Mouse (Mus musculus) spleen, adult 18-20 months (tissue): ENCODE data around the gene Opn3.
A peak's percentile ranks its signal among the peaks of the same experiment; 100 is the strongest.

Experiments
- DNase-seq, 2 experiments: peaks; one replicate each; pipeline ENCODE4 v3.0.0; 2022; ENCODE audit warnings: mixed read lengths in 2 of 2

Opn3 gene

GRCm38 (mm10) chr1:175646952-175647351 lies 45.6 kb downstream of the Opn3 start:
- DNase-seq = no peak

DNA sequence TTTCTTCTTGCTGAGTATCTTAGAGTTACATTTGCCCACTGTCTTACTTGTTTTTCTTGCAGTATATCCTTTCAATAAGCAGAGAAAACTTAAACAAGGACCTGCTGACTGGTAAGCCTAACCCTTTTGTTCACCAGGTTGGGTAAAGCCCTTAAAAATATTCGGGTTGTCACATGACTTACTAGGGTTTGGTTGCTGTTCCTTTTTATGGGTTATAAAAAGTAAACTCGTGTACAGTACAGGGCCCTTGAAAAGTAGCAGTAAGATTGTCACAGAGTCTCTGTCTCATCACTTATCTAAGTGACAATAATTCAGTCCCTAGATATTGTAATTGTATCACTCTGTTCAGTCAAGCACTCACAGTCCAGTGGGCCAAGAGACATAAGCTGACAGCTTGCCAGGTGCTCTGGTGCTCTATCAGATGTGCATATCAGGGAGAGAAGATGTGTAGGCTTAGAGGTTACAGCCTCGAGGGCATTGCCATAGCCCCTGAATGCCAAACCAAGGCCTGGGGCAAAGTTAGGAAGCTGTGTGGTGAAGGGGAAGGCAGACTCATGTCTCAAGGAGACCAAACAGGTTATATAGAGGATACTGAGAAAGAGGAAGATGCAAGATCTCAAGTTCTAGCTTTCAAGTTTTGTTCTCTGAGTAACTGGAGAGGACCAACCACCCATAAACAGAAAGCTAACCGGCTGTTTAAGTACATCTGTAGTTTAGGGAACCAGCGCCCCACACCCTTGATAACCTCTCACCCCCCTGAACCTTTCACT lies 48.9 kb downstream of the Opn3 start:
- peak in 1 of 2 experiments; percentile 41 for DNase-seq

GRCm38 (mm10) chr1:175640435-175641150 lies 52.0 kb downstream of the Opn3 start:
- DNase-seq = no peak

GRCm38 (mm10) chr1:175639072-175639471 lies 53.5 kb downstream of the Opn3 start:
- no peak for DNase-seq

- DNase-seq = no peak
Observed at GRCm38 (mm10) chr1:175637677-175638076, 54.9 kb downstream of the Opn3 start.

DNA sequence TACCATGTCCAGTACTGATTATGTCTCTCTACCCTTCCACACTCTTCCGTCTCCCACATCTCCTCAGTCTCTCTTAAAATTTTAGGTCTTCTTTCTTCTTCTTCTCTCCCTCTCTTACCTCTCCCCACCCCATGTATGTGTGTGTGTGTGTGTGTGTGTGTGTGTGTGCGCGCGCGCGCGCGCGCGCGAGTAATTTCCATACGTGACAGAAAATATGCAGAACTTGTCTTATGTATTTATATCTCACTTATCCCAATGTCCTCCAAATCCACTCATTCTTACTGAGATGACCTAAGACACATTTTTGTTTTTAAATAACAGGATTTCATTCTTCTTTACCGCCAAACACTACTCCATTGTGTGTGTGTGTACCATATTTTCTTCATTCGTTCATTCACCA lies 60.1 kb downstream of the Opn3 start:
- no peak for DNase-seq

GRCm38 (mm10) chr1:175631721-175632221 lies 60.8 kb downstream of the Opn3 start:
- DNase-seq = no peak

DNA sequence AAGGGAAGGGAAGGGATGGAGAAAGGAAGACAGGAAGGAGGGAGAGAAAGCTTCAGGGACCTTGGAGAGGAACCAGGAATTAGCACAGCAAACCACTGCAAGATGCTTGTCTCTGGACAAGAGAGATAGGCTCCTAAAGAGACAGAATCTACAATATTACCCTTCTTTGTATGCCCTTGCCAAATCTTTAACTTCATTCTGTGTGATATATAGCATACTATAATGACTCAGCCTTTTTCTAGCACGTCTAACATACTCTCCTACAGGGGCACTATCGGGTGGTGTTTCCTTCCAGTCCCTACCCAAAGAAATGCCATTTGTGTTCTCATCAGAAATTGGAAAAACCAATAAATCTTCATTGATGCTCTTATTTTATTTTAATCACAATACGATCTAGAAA lies 61.5 kb downstream of the Opn3 start:
- no peak for DNase-seq

GRCm38 (mm10) chr1:175630345-175630744 lies 62.2 kb downstream of the Opn3 start:
- DNase-seq = no peak

GRCm38 (mm10) chr1:175629248-175629647 lies 63.3 kb downstream of the Opn3 start:
- DNase-seq = no peak

DNA sequence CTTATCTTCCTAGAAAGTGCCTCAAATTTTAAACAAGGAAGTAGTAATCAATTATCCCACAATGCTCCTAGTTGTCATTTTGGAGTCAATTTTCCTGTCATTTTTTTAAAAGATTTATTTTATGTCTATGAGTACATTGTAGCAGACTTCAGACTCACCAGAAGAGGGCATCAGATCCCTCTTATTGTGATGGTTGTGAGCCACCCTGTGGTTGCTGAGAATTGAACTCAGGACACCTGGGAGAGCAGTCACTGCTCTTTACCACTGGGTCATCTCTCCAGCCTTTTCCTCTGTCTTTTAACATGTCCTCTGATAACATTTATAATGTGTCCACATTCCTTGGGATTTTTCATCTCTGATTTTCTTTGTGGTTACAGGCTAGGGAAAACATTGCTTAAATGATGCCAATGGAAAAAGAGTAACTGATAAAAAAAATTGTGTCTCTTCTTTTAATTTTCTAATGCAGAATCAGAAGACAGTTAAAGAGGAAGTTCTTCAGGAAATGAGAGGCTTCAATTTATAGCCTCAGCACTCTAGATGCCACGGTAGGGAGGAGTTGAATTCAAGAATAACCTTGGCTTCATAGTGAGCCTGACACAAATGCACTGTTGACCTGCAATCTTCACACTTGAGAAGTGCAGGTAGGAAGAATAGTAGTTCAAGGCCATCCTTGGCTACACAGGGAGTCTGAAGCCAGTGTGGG lies 66.4 kb downstream of the Opn3 start:
- no peak for DNase-seq

- DNase-seq = peak; percentile 91 to 92
Observed at GRCm38 (mm10) chr1:175625257-175625879, 67.2 kb downstream of the Opn3 start, which contains the start of gene Fh1. TSS of gene Fh1 (minus strand) at chr1:175625635.

GRCm38 (mm10) chr1:175623656-175624055 lies 68.9 kb downstream of the Opn3 start:
- DNase-seq = no peak

DNA sequence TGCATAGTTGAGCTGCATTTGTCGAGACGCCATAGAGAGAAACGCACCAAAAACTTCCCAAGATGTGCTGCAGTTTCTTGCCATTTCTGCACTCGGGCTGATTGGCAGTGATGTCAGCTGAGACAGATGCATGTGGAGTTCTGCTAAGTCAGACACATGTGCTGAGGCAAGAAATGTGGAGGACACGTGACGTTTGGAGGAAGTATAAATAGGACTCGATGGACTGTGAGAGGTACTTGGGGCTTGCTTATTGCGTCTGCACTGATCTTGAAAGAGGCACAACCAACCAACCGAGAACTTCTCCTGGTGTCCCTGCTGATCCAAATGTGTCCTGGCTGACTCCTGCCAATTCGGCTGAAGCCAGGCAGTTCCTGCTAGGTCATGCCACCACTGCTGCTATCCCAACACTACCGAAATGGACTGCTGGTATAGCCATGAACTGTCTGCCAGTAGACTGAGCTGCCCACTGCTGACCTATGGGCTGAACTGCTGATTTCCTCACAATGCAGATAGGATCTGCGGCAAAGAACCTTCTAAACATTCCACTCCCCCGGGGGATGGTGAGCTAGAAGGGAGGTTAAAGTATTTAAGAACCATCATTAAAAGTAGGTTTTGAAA lies 72.7 kb downstream of the Opn3 start, which contains the start of gene Kmo:
Gene Kmo (plus strand): TSS at position 568 of the 618 bp plus-strand sequence.
- DNase-seq = no peak

GRCm38 (mm10) chr1:175614992-175615391 lies 77.6 kb downstream of the Opn3 start:
- DNase-seq = no peak
